Mouse (Mus musculus): Measurements from ENCODE around the gene Cd9. TPM values are rescaled to one million over a fixed set of nuclear protein-coding genes. Genes with fewer than 3 reads are reported as not detected.

The Cd9 gene
- 30.1 and 54.9 TPM in 2 replicates for polyA plus RNA-seq (2012; rRNA removed; ENCODE audit: low replicate concordance)

DNA sequence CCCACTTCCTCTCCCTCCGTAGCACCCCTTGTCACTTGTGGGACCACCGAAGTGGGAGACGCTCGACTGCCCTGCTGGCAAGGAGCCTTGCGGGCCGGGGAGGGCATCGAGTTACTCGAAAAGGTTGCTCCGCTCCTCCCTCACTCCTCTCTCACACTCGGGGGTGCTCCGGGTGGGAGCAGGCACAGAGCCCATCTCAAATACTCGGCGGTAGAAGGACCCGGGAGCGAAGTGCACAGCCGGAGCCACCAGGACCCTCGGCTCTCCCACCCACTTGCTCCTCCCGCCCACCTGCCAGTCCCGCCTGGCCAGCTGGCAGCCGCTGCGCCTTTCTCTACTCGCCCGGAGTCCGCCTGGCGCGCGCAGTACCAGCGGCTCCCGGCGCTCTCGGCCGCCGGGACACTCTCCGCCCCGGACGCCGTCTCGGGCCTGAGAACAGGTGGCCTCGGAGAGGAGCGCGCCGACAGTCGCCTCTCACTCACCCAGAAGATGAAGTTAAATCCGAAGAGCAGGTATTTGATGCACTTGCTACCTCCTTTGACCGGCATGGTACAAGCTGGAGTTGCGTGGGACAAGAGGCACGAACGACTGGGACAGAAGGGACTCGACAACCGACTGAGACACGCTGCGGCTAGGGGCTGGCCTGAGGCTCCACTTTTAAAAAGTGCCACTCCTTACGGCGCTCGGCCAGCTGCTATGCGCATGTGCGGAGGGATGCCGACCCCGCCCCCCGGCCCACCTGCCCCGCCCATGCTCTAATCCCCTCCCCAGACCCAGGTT, at the start of gene Cd9:
Cd9 (minus strand) TSS at position 700 of the 780 bp plus-strand sequence.

Other genes with a start within 250 kb of the Cd9 start
- gene Tuba3a, start 208.7 kb downstream of the Cd9 start, polyA plus RNA-seq (2012; rRNA removed; ENCODE audit: low replicate concordance): 0.09 TPM in 1 of 2 replicates, not detected in the other
- gene Ltbr, start 180.9 kb downstream of the Cd9 start, polyA plus RNA-seq (2012; rRNA removed; ENCODE audit: low replicate concordance): 182 and 267 TPM in 2 replicates
- gene Scnn1a, start 174.1 kb downstream of the Cd9 start, polyA plus RNA-seq (2012; rRNA removed; ENCODE audit: low replicate concordance): 9.8 and 19.9 TPM in 2 replicates
- gene Tnfrsf1a, start 145.4 kb downstream of the Cd9 start, polyA plus RNA-seq (2012; rRNA removed; ENCODE audit: low replicate concordance): 150 and 220 TPM in 2 replicates
- 26.6 and 65.1 TPM in 2 replicates for gene Plekhg6, start 114.0 kb downstream of the Cd9 start, polyA plus RNA-seq (2012; rRNA removed; ENCODE audit: low replicate concordance)
- 26.1 and 52.5 TPM in 2 replicates for gene Vwf, start 52.0 kb upstream of the Cd9 start, polyA plus RNA-seq (2012; rRNA removed; ENCODE audit: low replicate concordance)
- gene Ano2, start 195.6 kb upstream of the Cd9 start, polyA plus RNA-seq (2012; rRNA removed; ENCODE audit: low replicate concordance): 0.19 and 0.50 TPM in 2 replicates

Measured in duodenum, adult 2 months (tissue).